Mouse (Mus musculus) midbrain, embryonic 13.5 days (tissue): ENCODE measurements around the gene Fam193a. TPM values are rescaled to one million over a fixed set of nuclear protein-coding genes. Genes with fewer than 3 reads are reported as not detected.
A peak's percentile ranks its signal among the peaks of the same experiment; 100 is the strongest.

Source experiments
- ATAC-seq: fragments of 200-750 bp; cut with Nextera tagmentation; 2 replicates; pipeline ENCODE4 v1.8.0; 2017; ENCODE audit warnings: mild to moderate bottlenecking, moderate TSS enrichment, moderate library complexity
- H3K27ac ChIP-seq: fragments of 300-500 bp; sonication (generic); 2 replicates; pipeline ENCODE4 v1.5.1; 2015; ENCODE audit warnings: inconsistent platforms, mild to moderate bottlenecking, moderate library complexity
- H3K27me3 ChIP-seq: fragments of 300-500 bp; sonication (generic); 2 replicates; pipeline ENCODE4 v1.6.1; 2015; ENCODE audit warnings: mild to moderate bottlenecking, inconsistent platforms
- H3K36me3 ChIP-seq: fragments of 300-500 bp; sonication (generic); 2 replicates; pipeline ENCODE4 v1.6.1; 2015; ENCODE audit warnings: mild to moderate bottlenecking, inconsistent platforms
- H3K4me1 ChIP-seq: fragments of 300-500 bp; sonication (generic); replicated peaks from 2 replicates; pipeline ENCODE4 v1.6.1; 2015; ENCODE audit warnings: inconsistent platforms
- H3K4me2 ChIP-seq: fragments of 300-500 bp; sonication (generic); replicated peaks from 2 replicates; pipeline ENCODE4 v1.6.1; 2015; ENCODE audit warnings: moderate library complexity, mild to moderate bottlenecking, inconsistent platforms
- H3K4me3 ChIP-seq: fragments of 300-500 bp; sonication (generic); replicated peaks from 2 replicates; pipeline ENCODE4 v1.5.1; 2015; ENCODE audit warnings: mild to moderate bottlenecking, inconsistent platforms
- H3K9ac ChIP-seq: fragments of 300-500 bp; sonication (generic); replicated peaks from 2 replicates; pipeline ENCODE4 v1.6.1; 2015; ENCODE audit warnings: mild to moderate bottlenecking, inconsistent platforms
- H3K9me3 ChIP-seq: fragments of 300-500 bp; sonication (generic); 2 replicates; pipeline ENCODE4 v1.6.1; 2016; ENCODE audit warnings: mild to moderate bottlenecking, inconsistent platforms
- WGBS: fragments of 180-500 bp; shearing (Covaris S2); methylation state at CpG from one replicate; pipeline ENCODE4 v1.1.7; 2015; 5-methylcytosine and 5-hydroxymethylcytosine counted together
- polyA plus RNA-seq: library from polyadenylated mRNA; unstranded; fragments of >200 nt; fragmentation: Nextera tagmentation; extraction: Ambion mirVana; gene quantifications from 2 replicates; pipeline ENCODE4 v1.2.1, GENCODE M21; 2015

Gene Fam193a
- polyA plus RNA-seq, 1 experiment from 2014 or later: 19.8 TPM

- no peak overlapping the region for H3K9ac ChIP-seq
- ATAC-seq: no peak
- H3K4me1 ChIP-seq: no peaks in the 10 kb centered on the region
- 96% methylated on average over 3 of the region's 3 CpGs for WGBS
- no peak overlapping the region for H3K4me3 ChIP-seq
- no peak overlapping the region for H3K4me2 ChIP-seq
- H3K27ac ChIP-seq: no peak overlapping the region
- peaks cover 89% of the 10 kb centered on the region for H3K36me3 ChIP-seq
- H3K9me3 ChIP-seq: no peaks in the 10 kb centered on the region
- no peaks in the 10 kb centered on the region for H3K27me3 ChIP-seq
Observed at GRCm38 (mm10) chr5:34352084-34352631, 17.6 kb upstream of the Fam193a start.

GRCm38 (mm10) chr5:34360261-34360660 lies 9.5 kb upstream of the Fam193a start:
- Histone ChIP-seq H3K9ac (no peak overlapping the region), H3K9me3 (no peaks in the 10 kb centered on the region), H3K36me3 (peaks cover 46% of the 10 kb centered on the region), H3K4me3 (no peak overlapping the region), H3K4me2 (no peak overlapping the region), H3K4me1 (no peaks in the 10 kb centered on the region), H3K27ac (no peak overlapping the region), H3K27me3 (no peaks in the 10 kb centered on the region)
- whole genome bisulfite sequencing: 96% methylated on average over 3 of the region's 3 CpGs
- no peak for ATAC-seq

- Histone ChIP-seq H3K4me2 (no peak overlapping the region), H3K9ac (no peak overlapping the region), H3K27me3 (no peaks in the 10 kb centered on the region), H3K4me1 (no peaks in the 10 kb centered on the region), H3K9me3 (no peaks in the 10 kb centered on the region), H3K4me3 (no peak overlapping the region), H3K36me3 (peaks cover 26% of the 10 kb centered on the region), H3K27ac (no peak overlapping the region)
- ATAC-seq: no peak
Observed at GRCm38 (mm10) chr5:34363115-34363514, 6.6 kb upstream of the Fam193a start.

- 69% methylated on average over 7 of the region's 7 CpGs for WGBS
- Histone ChIP-seq H3K27ac (peak overlapping the region; percentile 90), H3K27me3 (no peaks in the 10 kb centered on the region), H3K9ac (peak overlapping the region; percentile 74), H3K36me3 (0 out of 2 replicates have a peak, but pooled peaks cover 2% of the 10 kb centered on the region), H3K4me1 (peaks cover 32% of the 10 kb centered on the region), H3K4me2 (peak overlapping the region; percentile 65), H3K4me3 (peak overlapping the region; percentile 94), H3K9me3 (no peaks in the 10 kb centered on the region)
- peak; percentile 4; the same call in 1 of the 2 replicates for ATAC-seq
Observed at GRCm38 (mm10) chr5:34368551-34369290, 1.0 kb upstream of the Fam193a start.

- no peak for ATAC-seq
- Histone ChIP-seq H3K36me3 (no peaks in the 10 kb centered on the region), H3K4me3 (peak overlapping the region; percentile 94)
Observed at GRCm38 (mm10) chr5:34370022-34370823, 490 bp downstream of the Fam193a start.

GRCm38 (mm10) chr5:34370840-34371239 lies 1.1 kb downstream of the Fam193a start:
- Histone ChIP-seq H3K9me3 (no peaks in the 10 kb centered on the region), H3K4me3 (peak overlapping the region; percentile 94), H3K4me1 (peaks cover 40% of the 10 kb centered on the region), H3K36me3 (no peaks in the 10 kb centered on the region), H3K4me2 (peak overlapping the region; percentile 74), H3K9ac (peak overlapping the region; percentile 98), H3K27me3 (no peaks in the 10 kb centered on the region), H3K27ac (peak overlapping the region; percentile 86; the same call in 1 of the 2 replicates)
- no peak for ATAC-seq
- 31% methylated on average over 8 of the region's 8 CpGs for WGBS

More at GRCm38 (mm10) chr5:34370022-34370823, 490 bp downstream of the Fam193a start:
- Histone ChIP-seq H3K4me1 (peaks cover 40% of the 10 kb centered on the region), H3K27ac (peak overlapping the region; percentile 86), H3K27me3 (no peaks in the 10 kb centered on the region), H3K9me3 (no peaks in the 10 kb centered on the region), H3K9ac (peak overlapping the region; percentile 98), H3K4me2 (peak overlapping the region; percentile 74)
- WGBS: 2% methylated on average over 58 of the region's 114 CpGs

GRCm38 (mm10) chr5:34372141-34372540 lies 2.4 kb downstream of the Fam193a start:
- H3K27ac ChIP-seq: no peak overlapping the region
- no peaks in the 10 kb centered on the region for H3K27me3 ChIP-seq
- H3K9ac ChIP-seq: no peak overlapping the region
- no peaks in the 10 kb centered on the region for H3K36me3 ChIP-seq
- no peak for ATAC-seq
- H3K9me3 ChIP-seq: no peaks in the 10 kb centered on the region
- peak overlapping the region; percentile 36 for H3K4me2 ChIP-seq
- 0 out of 2 replicates have a peak overlapping the region, but pooled peaks have one; percentile 4 for H3K4me3 ChIP-seq
- H3K4me1 ChIP-seq: peaks cover 40% of the 10 kb centered on the region

- H3K9me3 ChIP-seq: no peaks in the 10 kb centered on the region
- H3K4me1 ChIP-seq: peaks cover 40% of the 10 kb centered on the region
- H3K27me3 ChIP-seq: no peaks in the 10 kb centered on the region
- peak overlapping the region; percentile 36; the same call in 1 of the 2 replicates for H3K4me2 ChIP-seq
- ATAC-seq: no peak
- no peak overlapping the region for H3K27ac ChIP-seq
- H3K36me3 ChIP-seq: no peaks in the 10 kb centered on the region
- H3K4me3 ChIP-seq: no peak overlapping the region
- no peak overlapping the region for H3K9ac ChIP-seq
Observed at GRCm38 (mm10) chr5:34372541-34372940, 2.8 kb downstream of the Fam193a start.

GRCm38 (mm10) chr5:34378787-34379186 lies 9.1 kb downstream of the Fam193a start:
- ATAC-seq: no peak
- no peaks in the 10 kb centered on the region for H3K9me3 ChIP-seq
- no peak overlapping the region for H3K9ac ChIP-seq
- no peak overlapping the region for H3K4me3 ChIP-seq
- peaks cover 7% of the 10 kb centered on the region for H3K4me1 ChIP-seq
- H3K27ac ChIP-seq: no peak overlapping the region
- H3K36me3 ChIP-seq: no peaks in the 10 kb centered on the region
- H3K27me3 ChIP-seq: no peaks in the 10 kb centered on the region
- no peak overlapping the region for H3K4me2 ChIP-seq

GRCm38 (mm10) chr5:34381700-34382099 lies 12.0 kb downstream of the Fam193a start:
- Histone ChIP-seq H3K4me2 (no peak overlapping the region), H3K27ac (no peak overlapping the region), H3K4me3 (no peak overlapping the region), H3K27me3 (no peaks in the 10 kb centered on the region), H3K9me3 (peaks cover 5% of the 10 kb centered on the region; the same call in 1 of the 2 replicates), H3K4me1 (no peaks in the 10 kb centered on the region), H3K36me3 (peaks cover 11% of the 10 kb centered on the region; the same call in 1 of the 2 replicates), H3K9ac (no peak overlapping the region)
- 98% methylated on average over 2 of the region's 2 CpGs for WGBS
- ATAC-seq: no peak

GRCm38 (mm10) chr5:34385616-34386015 lies 15.9 kb downstream of the Fam193a start:
- H3K4me1 ChIP-seq: no peaks in the 10 kb centered on the region
- WGBS: 99% methylated on average over 5 of the region's 5 CpGs
- no peak overlapping the region for H3K9ac ChIP-seq
- no peaks in the 10 kb centered on the region for H3K27me3 ChIP-seq
- H3K9me3 ChIP-seq: peaks cover 5% of the 10 kb centered on the region; the same call in 1 of the 2 replicates
- peaks cover 11% of the 10 kb centered on the region; the same call in 1 of the 2 replicates for H3K36me3 ChIP-seq
- no peak overlapping the region for H3K4me2 ChIP-seq
- no peak overlapping the region for H3K4me3 ChIP-seq
- ATAC-seq: no peak
- no peak overlapping the region for H3K27ac ChIP-seq

- Histone ChIP-seq H3K27me3 (no peaks in the 10 kb centered on the region), H3K4me3 (no peak overlapping the region), H3K4me1 (no peaks in the 10 kb centered on the region), H3K9ac (no peak overlapping the region), H3K9me3 (peaks cover 5% of the 10 kb centered on the region; the same call in 1 of the 2 replicates), H3K36me3 (peaks cover 11% of the 10 kb centered on the region; the same call in 1 of the 2 replicates), H3K4me2 (no peak overlapping the region), H3K27ac (no peak overlapping the region)
- ATAC-seq: no peak
- WGBS: 98% methylated on average over 2 of the region's 2 CpGs
Observed at GRCm38 (mm10) chr5:34386744-34387143, 17.0 kb downstream of the Fam193a start.
